Mouse (Mus musculus): ENCODE measurements around the gene Ppp1ca.

- TF ChIP-seq CTCF (IDR thresholded peaks at IDR 0.05; ENCODE audit: extremely low read depth, insufficient read depth, low read length) = no peak
- TF ChIP-seq POLR2A (IDR thresholded peaks at IDR 0.05; ENCODE audit: extremely low read depth, insufficient read depth, low read length) = no peak
Measured at GRCm38 (mm10) chr19:4196548-4196947, 4.7 kb downstream of the Ppp1ca start.
